Mouse (Mus musculus) 416B (cell line): ENCODE measurements at regions not wholly inside any gene's neighbourhood (a gene's known extent, or its start where the extent isn't known, plus 50 kb on each side); places are given as distances from the start of the nearest gene placed in this dataset.

Experiments used
- DNase-seq: peaks from one replicate; pipeline ENCODE4 v3.0.0; 2011; ENCODE audit warnings: low read depth

GRCm38 (mm10) chr2:116808113-116808512 lies 70.4 kb upstream of the Tmco5 start:
- no peak for DNase-seq

- no peak for DNase-seq
Observed at GRCm38 (mm10) chr2:116808554-116808953, 69.9 kb upstream of the Tmco5 start.

- no peak for DNase-seq
Observed at GRCm38 (mm10) chr2:116810116-116810515, 68.4 kb upstream of the Tmco5 start.

- peak; percentile 26 for DNase-seq
Observed at GRCm38 (mm10) chr2:116812869-116813558, 65.5 kb upstream of the Tmco5 start.

GRCm38 (mm10) chr2:116813559-116813895 lies 65.0 kb upstream of the Tmco5 start:
- no peak for DNase-seq

- DNase-seq: no peak
Observed at GRCm38 (mm10) chr2:116817134-116817533, 61.4 kb upstream of the Tmco5 start.

GRCm38 (mm10) chr2:116817561-116817960 lies 60.9 kb upstream of the Tmco5 start:
- no peak for DNase-seq

- DNase-seq: no peak
Observed at GRCm38 (mm10) chr2:116818550-116818949, 59.9 kb upstream of the Tmco5 start.

GRCm38 (mm10) chr2:116819016-116819687 lies 59.3 kb upstream of the Tmco5 start:
- no peak for DNase-seq

GRCm38 (mm10) chr2:116820831-116821745 lies 57.4 kb upstream of the Tmco5 start:
- peak; percentile 32 for DNase-seq
